Mouse (Mus musculus) G1E-ER4 (cell line): ENCODE data around the gene Cdhr3. TPM values are rescaled to one million over a fixed set of nuclear protein-coding genes. Genes with fewer than 3 reads are reported as not detected.

Experiments
- GATA1 ChIP-seq: IDR thresholded peaks from one replicate; pipeline ENCODE4 v1.8.0; 2012; ENCODE audit warnings: low read length, inconsistent platforms
- polyA plus RNA-seq: library from polyadenylated mRNA; stranded (reverse); fragments of >175 nt; gene quantifications from 2 replicates; pipeline ENCODE4 v1.2.3, GENCODE M21; 2012

The Cdhr3 gene
- polyA plus RNA-seq, 1 experiment: not detected

DNA sequence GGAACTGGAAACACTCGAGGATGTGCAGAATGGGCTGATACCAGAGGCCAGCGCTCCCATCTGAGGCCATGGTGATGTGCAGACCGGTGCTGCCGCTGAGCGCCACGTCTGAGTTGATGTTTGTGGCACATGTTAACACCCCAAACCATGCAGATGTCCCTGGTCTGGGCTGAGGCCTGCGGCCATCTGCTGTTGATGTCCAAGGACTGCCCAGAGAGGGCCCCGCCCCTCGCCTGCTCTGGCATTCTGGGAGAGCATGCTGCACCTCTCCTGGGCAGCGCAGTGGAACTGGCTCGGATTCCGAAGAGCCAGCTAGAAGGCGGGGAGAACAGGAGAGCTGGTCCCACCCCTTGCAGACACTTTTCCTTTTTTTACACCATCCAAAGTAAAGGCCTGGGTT is 64.0 kb downstream of the Cdhr3 start:
- TF ChIP-seq GATA1: no peak

DNA sequence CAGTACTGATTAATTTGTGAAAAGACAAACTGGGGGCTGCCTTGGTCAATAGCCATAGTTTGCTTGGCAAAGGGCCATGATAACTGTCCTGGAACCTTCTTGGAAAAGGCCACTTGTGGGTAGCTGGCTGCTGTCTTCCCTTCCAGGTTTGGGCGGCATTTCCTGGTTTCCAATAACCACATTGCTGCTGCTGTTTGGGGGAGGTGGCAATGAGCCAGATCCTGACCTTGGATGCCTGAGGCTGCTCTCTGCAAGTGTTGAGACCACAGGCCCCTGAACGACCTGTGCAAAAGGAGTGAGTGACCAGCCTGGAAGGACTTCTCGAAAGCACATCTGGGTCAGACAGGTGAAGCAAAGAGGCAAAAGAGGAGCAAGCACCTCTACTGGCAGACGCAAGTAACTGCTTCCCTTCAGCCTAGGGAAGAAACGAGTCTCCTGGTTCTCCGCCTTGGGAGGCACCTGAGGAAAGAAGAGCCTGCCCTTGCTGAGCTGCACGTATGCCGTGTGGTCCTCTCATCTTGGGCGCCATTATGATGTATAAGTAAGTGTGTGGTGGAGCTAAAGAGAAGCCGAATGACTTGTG is 64.5 kb downstream of the Cdhr3 start:
- TF ChIP-seq GATA1: no peak

DNA sequence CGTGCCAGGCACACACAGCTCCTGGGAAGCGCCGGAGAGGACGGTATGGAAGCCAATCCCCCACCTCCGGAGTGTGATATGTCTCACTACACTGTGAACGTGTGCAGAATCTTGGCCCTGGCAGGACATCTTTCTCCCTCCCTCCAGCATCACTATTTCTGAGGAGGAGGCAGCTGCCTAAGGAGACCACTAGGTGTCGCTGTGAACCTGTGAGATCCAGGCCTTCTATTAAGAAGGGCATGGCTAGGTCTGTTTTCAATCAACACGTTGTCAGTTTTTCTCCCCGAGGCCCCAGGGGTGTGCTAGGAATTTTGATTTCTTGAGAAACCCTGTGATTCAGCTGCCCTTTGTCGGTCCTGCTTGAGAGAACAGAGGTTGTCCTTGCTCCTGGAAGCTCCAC is 65.6 kb downstream of the Cdhr3 start:
- TF ChIP-seq GATA1: no peak

DNA sequence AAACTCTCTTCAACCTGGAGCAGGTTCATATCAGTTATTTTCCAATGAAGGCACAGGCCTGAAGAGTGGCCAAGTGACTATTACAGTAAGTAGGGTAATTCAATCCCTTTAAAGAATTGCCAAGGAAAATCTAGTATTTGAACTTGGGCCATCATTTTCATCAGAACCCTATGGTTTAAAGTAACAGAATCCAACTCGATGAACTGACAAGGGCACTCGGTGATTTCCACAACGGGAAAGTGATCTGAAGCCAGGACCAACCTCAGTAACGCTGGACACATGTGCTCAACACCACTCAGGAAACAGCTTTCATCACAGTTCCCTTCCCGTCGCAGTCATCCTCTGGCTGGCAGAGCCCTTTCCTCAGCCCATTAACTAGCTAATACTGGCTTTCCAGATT is 68.2 kb downstream of the Cdhr3 start:
- no peak for TF ChIP-seq GATA1

DNA sequence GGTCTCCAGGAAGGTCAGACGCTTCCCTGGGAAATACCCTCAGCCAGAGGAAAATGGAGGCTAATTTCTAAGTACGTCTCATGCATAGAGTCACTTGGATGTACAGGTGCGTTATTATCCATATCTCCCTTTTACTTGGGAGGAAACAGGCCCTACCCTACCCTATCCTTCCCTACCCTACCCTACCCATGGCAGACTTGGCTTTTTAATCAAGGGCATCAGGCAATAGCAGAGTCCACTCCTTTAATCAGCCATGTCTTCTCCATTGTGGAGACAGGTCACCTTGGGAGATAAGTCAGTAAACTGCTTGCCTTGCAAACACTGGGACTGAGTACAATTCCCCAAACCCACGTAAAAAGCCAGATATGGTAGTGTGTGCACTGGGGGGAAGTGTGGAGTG is 70.9 kb downstream of the Cdhr3 start:
- no peak for TF ChIP-seq GATA1

DNA sequence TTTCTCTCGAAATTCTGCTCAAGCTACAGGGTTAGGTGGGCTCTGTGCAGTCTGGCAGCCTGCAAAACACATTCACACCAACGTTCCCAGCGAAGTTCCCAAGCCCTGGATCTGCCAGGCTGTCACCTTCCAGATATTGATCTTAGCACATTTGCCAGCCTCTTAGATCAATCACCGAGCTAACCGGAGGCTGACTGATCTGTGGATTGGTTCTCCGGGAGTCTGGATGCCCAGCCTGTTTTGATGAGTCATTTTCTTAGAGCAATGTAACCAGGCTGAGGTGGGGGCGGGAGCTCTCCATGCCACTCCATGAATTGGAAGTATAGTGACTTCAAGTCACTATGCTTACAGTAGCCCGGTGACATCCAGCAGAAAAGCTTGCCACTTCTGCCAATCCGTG is 71.5 kb downstream of the Cdhr3 start:
- no peak for TF ChIP-seq GATA1

DNA sequence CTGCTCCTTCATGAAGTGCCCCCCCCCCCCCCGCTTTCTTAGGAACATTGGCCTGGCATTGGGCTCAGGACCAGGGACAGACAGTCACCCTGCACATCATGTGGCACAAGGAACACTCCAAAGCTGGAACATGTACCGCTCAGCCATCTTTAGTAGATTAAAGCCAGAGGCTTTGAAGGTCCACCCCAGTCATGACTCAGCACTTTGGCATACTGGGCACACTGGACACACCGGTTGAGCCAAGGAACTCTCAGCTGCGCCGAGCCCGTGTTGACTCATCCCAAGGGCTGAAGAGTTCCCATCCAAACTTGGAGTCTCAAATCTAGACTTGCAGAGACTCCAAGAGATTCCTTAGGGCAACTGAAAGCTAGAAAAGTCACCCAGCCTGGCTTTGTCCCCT is 72.7 kb downstream of the Cdhr3 start:
- no peak for TF ChIP-seq GATA1

DNA sequence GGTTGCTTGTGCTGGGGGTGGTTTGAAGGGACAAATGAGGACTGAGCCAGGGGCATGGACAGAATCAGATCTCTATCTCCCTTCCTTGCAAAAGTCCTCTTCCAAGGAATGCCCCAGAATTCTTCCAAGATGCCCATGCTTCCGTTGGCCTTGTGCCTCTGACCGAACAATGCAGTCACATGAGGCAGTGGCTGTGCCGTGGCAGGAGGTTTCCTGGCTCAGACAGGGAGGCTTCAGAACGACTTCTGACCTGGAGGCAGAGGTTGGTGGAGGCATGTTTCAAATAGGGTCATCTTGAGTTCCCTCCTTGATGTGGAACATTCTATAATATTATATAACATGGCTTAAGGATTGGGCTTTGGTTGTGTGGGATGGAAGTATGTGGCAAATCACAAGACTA is 74.1 kb downstream of the Cdhr3 start:
- no peak for TF ChIP-seq GATA1

DNA sequence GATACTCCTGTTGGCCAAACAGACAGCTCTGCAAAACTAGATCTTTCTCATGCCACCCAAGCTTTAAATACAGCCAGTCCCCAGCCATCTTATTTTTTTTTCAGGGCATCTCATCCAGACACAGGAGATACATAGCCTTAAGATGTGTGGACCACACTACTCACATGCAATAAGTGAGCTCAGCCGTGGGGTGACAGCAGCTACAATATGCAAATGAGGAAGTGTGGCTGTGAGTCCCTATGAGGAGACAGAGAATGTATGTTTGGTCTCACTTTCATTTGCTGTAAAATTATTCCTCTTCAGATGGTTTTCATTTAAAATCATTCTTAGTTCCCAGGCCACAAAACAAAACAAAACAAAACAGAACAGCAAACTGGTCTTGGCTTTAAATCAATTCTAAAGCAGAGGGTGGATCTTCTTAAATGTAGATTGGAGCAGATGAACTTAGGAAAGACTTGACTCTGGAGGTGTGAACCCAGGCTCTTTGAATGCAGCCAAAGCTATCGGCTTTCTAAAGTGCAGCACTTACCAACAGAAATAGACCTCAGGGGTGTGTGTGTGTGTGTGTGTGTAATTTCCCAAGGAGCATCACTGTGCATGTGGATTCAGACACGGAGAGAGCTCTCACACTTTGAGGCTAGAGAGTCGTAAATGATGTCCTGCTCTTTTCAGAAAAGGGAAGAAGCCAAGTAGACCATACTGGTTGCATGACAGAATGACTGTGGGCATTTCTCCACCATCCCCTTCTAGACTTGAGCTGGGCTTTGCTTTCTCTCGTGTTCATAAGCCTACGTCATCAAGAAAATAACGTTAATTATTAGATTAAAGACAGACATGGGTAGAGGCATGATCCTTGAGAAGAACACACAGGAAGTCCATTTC is 75.6 kb downstream of the Cdhr3 start:
- TF ChIP-seq GATA1: no peak

DNA sequence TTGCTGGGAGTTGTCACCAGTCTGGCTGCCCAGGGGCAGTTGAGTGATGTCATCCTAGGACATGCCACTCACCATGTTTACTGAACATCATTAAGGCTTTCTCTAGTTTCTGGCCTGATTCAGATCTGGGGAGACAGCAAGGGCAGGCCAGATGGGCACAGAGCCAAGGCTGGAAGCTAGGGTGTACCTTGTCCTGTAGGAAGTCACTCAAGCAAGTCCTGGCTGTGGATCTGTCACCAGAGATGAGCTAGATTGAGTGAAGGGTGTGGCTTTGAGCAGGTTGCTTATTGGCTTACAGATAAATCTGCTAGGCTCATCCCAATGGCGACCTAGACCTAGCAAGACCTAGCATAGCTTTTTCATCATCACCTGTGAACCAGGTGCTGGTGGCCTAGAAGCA is 77.6 kb downstream of the Cdhr3 start:
- no peak for TF ChIP-seq GATA1

DNA sequence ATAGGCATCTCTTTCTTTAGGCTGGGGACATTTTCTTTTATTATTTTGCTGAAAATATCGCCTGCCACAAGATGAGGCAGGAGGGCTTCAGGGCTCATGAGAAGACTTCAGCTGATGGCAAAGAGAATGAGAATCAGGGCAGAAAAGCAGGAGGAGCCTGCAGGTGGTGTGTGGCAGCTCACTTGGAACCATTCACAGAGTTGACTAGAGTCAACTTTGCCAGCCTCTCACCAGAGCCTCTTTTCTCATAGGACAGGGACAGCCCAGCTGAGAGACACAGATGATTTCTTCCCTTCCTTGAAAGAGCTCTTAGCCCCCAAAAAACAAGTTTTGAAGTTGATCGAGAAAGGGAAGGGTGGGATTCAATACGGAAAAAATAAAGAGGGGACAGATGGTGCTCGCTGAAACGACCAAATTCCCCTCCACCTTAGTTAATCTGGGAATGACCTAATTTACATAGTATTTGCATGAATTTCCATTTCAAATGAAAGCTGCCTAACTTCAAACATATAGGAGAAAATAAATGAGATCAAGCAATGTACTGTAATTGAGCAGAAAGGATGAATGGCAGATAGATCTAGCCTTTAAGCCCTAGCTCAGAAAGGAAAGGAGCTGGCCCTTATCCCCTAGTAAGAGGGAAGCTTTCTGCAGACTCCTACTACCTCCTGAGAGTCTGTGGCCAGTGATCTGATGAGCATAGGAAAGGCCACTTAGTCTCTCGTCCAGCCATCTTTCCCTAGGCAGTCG is 78.5 kb downstream of the Cdhr3 start:
- TF ChIP-seq GATA1: no peak

DNA sequence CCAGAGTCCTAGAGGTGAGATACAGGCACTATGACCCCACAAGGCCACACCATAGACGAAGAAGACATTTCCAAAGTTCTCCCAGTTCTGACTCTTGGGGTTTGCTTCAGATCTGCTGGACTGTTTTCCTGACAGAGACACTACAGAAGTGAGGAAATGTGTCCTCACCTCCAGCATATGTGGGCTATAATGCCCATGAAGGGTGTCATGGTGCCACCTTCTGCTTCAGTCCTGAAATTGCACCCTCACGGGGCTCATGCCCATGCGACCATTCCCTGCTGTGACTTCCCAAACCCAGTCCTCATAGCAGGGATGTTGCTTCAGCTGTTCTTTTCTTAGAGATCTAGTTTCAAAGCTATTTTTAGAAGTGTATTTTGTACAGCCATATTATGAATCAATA is 82.6 kb downstream of the Cdhr3 start:
- no peak for TF ChIP-seq GATA1

DNA sequence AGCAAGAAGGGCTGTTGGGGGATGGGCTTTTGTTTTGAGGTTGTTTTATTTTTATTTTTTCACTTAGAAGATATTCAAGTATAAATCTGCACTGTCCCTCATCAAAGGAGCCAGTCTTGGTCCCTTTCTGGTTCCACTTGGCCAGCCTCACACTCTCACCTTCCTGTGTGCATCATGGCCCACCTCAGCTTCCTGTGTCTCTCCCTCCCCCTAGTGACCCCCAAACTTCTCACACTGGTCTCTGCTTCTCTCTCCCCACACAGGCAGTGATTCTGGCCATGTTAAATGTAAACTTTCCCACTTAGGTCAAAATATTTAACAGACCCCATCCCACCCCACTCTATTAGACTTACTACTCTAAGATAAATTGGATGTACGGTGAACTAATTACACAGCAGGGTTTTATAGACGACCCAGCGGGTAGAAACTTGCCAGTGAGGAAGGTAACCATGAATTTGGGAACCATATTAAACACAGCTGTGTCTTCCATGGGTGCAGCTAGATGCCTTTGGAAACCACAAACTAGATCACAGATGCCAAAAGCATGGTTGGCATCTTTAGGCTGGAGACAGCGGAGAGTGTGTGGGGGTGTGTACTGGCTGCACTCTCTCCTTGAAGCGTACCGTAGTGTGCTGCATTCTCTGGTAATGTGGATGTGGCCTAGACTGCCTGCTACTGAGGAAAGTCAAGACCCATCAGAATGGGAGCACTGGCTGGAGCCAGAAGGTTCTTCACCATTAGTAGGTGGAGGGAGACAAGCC is 83.3 kb downstream of the Cdhr3 start:
- TF ChIP-seq GATA1: no peak

DNA sequence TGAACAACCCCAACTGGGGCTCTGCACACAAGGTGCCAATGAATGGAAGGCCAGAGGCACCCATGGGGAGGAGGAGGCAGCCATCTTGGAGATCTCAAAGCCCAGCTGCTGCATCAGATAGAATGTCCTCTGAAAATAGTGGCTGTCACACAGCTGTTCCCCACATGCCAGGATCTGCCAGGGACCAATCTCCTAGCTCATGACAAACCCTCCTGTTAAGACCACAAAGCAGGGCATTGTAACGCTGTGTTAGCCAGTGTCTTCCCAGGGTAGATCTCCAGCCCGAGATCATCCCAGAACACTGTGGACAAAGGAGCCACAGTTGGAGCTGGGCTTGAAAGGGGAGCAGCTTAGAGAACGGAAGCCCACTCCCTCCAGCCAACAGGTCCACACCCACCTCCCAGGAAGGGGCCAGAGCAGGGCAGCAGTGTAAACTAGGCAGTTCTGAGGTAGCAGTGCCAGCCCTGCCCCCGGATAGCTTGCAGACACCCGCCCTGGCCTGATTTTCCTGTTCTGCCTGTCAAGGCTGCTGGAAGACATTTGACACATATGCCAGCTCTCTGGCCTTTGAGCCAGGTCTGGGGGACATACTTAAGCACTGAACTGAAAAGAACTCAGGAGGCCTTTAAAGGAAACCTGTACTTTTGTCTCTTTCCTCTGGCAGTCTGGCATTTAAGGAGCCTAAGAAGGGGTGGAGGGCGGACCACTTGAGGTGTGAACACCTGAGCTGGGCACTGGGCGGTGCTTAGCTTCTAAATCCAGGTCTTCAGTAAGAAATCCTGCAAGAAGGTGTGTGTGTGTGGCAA is 84.2 kb downstream of the Cdhr3 start:
- no peak for TF ChIP-seq GATA1

DNA sequence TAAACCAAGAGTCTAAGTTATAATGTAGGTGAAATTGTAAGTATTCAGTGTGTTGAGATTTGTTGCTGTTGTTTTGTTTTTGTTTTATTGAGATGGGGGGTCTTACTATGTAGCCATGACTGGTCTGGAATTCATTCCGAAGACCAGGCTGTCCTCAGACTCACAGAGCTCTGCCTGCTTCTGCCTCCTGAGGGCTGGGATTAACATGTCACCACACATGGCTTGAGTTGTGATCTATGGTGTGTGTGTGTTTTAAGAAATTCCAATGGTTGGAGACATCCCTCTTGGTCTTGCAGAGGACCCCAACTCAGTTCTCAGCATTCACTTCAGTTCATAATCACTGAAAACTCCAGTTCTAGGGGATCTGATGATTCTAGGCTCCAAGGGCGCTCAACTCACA is 85.5 kb downstream of the Cdhr3 start:
- TF ChIP-seq GATA1: no peak
